Mouse (Mus musculus): ENCODE data around the gene Il31ra. TPM values are rescaled to one million over a fixed set of nuclear protein-coding genes. Genes with fewer than 3 reads are reported as not detected.

Il31ra gene
- polyA plus RNA-seq, 1 experiment from 2014 or later = 0.06 TPM

DNA sequence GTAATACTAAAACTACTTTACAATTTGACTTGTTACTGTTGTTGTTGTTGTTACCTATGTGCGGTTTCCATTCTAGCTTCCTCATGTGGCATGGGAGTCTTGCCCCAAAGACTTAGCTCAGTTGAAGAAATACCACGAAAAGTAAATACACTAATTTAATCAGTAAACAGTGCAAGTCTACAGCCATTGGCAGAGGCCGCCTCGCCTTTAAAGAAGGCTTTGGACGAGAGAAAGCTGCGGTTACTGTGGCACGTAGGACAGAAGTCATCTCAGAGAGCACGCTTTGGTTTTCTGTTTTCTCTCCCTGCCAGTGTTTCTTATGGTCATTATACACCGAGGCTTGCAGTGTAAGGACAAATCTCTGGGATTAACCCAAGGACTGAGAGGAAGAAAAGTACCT, 93.7 kb downstream of the Il31ra start:
- H3K27ac ChIP-seq (ENCODE audit: low read length) = no peak overlapping the region
- 64% methylated on average over 9 of the region's 9 CpGs for WGBS
- no peak for ATAC-seq
- peaks cover 14% of the 10 kb centered on the region for H3K36me3 ChIP-seq (ENCODE audit: control insufficient read depth, insufficient read depth, low read length)
- H3K9ac ChIP-seq (ENCODE audit: low read depth, low read length) = no peak overlapping the region
- no peaks in the 10 kb centered on the region for H3K9me3 ChIP-seq (ENCODE audit: control insufficient read depth, low read length)
- no peak overlapping the region for H3K4me3 ChIP-seq (ENCODE audit: low read length)
- no peak overlapping the region for H3K4me2 ChIP-seq (ENCODE audit: low read depth, low read length)
- no peaks in the 10 kb centered on the region for H3K4me1 ChIP-seq (ENCODE audit: control insufficient read depth, insufficient read depth, low read length)
- H3K27me3 ChIP-seq (replicated peaks; ENCODE audit: control insufficient read depth, insufficient read depth, low read length) = no peaks in the 10 kb centered on the region

DNA sequence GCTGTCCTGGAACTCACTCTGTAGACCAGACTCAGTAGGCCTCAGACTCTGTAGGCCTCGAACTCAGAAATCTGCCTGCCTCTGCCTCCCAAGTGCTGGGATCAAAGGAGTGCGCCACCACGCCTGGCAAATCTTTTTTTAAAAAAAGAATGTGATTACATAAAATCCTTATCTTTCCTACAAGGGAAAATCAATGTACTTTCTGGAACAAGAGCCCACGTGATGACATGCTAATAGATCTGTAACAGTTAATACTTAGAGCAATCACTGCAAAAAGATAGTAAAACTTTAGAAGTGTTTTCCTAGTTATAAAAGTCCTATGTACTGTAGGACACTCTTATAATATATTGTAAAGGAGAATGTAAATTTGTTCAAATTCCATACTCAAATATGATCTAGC, 94.1 kb downstream of the Il31ra start:
- peaks cover 18% of the 10 kb centered on the region for H3K36me3 ChIP-seq (ENCODE audit: control insufficient read depth, insufficient read depth, low read length)
- no peaks in the 10 kb centered on the region for H3K9me3 ChIP-seq (ENCODE audit: control insufficient read depth, low read length)
- H3K9ac ChIP-seq (ENCODE audit: low read depth, low read length) = no peak overlapping the region
- no peaks in the 10 kb centered on the region for H3K27me3 ChIP-seq (replicated peaks; ENCODE audit: control insufficient read depth, insufficient read depth, low read length)
- no peak overlapping the region for H3K27ac ChIP-seq (ENCODE audit: low read length)
- H3K4me2 ChIP-seq (ENCODE audit: low read depth, low read length) = no peak overlapping the region
- no peaks in the 10 kb centered on the region for H3K4me1 ChIP-seq (ENCODE audit: control insufficient read depth, insufficient read depth, low read length)
- ATAC-seq = no peak
- H3K4me3 ChIP-seq (ENCODE audit: low read length) = no peak overlapping the region
- WGBS = 83% methylated on average over 4 of the region's 4 CpGs

DNA sequence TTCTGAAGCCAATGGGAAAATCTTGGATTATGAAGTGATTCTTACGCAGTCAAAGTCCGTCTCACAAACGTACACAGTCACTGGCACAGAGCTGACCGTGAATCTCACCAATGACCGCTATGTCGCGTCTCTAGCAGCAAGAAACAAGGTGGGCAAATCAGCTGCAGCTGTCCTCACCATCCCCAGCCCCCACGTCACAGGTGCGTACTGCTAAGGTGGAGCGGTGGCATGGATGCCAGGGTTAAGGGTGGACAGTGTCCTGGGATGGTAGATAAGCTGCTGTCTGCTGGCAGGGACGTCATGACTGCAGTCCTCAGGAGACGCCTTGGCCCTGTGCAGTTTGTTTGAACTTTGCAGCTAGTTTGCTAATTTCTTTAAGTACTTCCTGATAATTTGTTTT, 99.6 kb downstream of the Il31ra start:
- Histone ChIP-seq H3K36me3 (ENCODE audit: control insufficient read depth, insufficient read depth, low read length) (peaks cover 20% of the 10 kb centered on the region), H3K4me2 (ENCODE audit: low read depth, low read length) (no peak overlapping the region), H3K27me3 (replicated peaks; ENCODE audit: control insufficient read depth, insufficient read depth, low read length) (no peaks in the 10 kb centered on the region), H3K4me3 (ENCODE audit: low read length) (no peak overlapping the region), H3K4me1 (ENCODE audit: control insufficient read depth, insufficient read depth, low read length) (no peaks in the 10 kb centered on the region), H3K9ac (ENCODE audit: low read depth, low read length) (no peak overlapping the region), H3K27ac (ENCODE audit: low read length) (no peak overlapping the region), H3K9me3 (ENCODE audit: control insufficient read depth, low read length) (no peaks in the 10 kb centered on the region)
- no peak for ATAC-seq
- WGBS = 91% methylated on average over 12 of the region's 12 CpGs

DNA sequence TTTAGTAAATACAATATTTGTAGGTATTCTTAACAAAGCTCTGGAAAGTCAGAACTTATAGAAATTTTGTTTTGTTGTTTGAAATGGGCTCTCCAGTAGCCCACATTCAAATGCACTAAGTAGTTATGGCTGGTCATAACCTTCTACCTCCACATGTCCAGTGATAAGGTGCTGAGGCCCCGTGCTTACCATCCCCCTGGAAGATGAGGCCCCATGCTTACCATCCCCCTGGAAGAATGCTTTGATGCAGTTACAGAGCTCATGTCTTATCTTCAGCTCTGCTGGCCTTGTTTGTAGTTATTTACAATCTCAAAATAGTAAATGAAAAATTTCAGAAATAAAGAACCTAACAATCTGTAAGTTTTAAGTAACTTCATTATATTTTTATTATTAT, 101.9 kb downstream of the Il31ra start:
- H3K36me3 ChIP-seq (ENCODE audit: control insufficient read depth, insufficient read depth, low read length) = peaks cover 16% of the 10 kb centered on the region; the same call in 1 of the 2 replicates
- 56% methylated on average over 1 of the region's 1 CpGs for WGBS

DNA sequence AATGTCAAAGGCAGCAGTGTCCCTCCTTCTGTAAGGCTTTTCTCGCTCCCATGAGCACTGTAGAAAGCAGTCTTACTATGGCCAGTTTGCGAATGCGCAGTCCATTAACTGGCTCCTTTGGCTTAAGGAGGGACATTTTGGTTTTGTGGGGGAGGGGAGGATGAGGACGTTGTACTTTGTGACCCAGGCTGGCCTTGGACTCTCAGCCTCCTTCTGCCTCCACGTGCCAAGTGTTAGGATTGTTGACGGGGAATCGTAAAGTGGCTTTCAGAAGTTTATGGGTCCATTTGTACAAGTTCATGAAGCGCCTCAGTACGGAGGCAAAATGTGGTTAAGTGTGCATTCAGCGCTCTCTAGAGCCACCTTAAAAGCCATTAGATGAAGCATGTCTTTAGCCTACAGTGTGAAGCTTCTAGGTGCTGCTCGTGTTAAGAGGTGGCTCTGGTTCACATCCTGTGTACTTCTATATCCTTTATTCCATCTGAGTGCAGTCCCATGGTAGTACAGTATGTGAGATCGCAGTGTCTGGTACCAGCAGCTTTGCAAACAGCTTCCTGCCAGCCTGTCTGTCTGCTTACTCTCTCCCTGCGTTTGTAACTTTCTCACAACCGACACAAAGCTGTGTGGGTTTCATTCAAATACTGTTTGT, 102.4 kb downstream of the Il31ra start:
- Histone ChIP-seq H3K4me1 (ENCODE audit: control insufficient read depth, insufficient read depth, low read length) (no peaks in the 10 kb centered on the region), H3K36me3 (ENCODE audit: control insufficient read depth, insufficient read depth, low read length) (peaks cover 16% of the 10 kb centered on the region; the same call in 1 of the 2 replicates), H3K4me3 (ENCODE audit: low read length) (no peak overlapping the region), H3K9ac (ENCODE audit: low read depth, low read length) (no peak overlapping the region), H3K27me3 (replicated peaks; ENCODE audit: control insufficient read depth, insufficient read depth, low read length) (no peaks in the 10 kb centered on the region), H3K27ac (ENCODE audit: low read length) (no peak overlapping the region), H3K9me3 (ENCODE audit: control insufficient read depth, low read length) (no peaks in the 10 kb centered on the region), H3K4me2 (ENCODE audit: low read depth, low read length) (no peak overlapping the region)
- WGBS = 76% methylated on average over 14 of the region's 14 CpGs
- no peak for ATAC-seq

More for the DNA sequence above, 101.9 kb downstream of the Il31ra start:
- Histone ChIP-seq H3K9me3 (ENCODE audit: control insufficient read depth, low read length) (no peaks in the 10 kb centered on the region), H3K4me3 (ENCODE audit: low read length) (no peak overlapping the region), H3K27me3 (replicated peaks; ENCODE audit: control insufficient read depth, insufficient read depth, low read length) (no peaks in the 10 kb centered on the region), H3K4me2 (ENCODE audit: low read depth, low read length) (no peak overlapping the region), H3K9ac (ENCODE audit: low read depth, low read length) (no peak overlapping the region), H3K27ac (ENCODE audit: low read length) (no peak overlapping the region), H3K4me1 (ENCODE audit: control insufficient read depth, insufficient read depth, low read length) (no peaks in the 10 kb centered on the region)
- no peak for ATAC-seq

DNA sequence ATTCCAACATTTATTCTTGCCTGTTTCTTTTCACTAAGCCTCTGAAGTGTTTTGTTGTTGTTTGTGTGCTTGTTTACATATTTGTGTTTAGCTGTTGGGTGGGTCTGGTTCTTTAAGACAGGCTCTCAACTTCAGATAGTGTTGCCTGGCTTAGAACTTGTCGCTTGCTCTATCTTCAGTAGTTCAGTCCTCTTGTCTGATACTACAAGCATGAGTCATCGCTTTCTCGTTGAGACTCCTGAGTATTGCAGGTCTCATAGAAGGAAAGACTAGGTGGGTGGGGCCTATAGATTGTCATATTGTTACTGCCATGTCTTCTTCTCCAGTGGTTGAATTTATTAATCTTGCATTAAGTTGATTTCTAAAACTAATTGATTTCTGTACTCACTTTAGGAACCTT, 104.1 kb downstream of the Il31ra start:
- ATAC-seq = no peak
- no peaks in the 10 kb centered on the region for H3K9me3 ChIP-seq (ENCODE audit: control insufficient read depth, low read length)
- no peak overlapping the region for H3K27ac ChIP-seq (ENCODE audit: low read length)
- no peak overlapping the region for H3K4me3 ChIP-seq (ENCODE audit: low read length)
- no peaks in the 10 kb centered on the region for H3K27me3 ChIP-seq (replicated peaks; ENCODE audit: control insufficient read depth, insufficient read depth, low read length)
- 87% methylated on average over 3 of the region's 3 CpGs for WGBS
- peaks cover 17% of the 10 kb centered on the region for H3K36me3 ChIP-seq (ENCODE audit: control insufficient read depth, insufficient read depth, low read length)
- no peak overlapping the region for H3K4me2 ChIP-seq (ENCODE audit: low read depth, low read length)
- no peak overlapping the region for H3K9ac ChIP-seq (ENCODE audit: low read depth, low read length)
- H3K4me1 ChIP-seq (ENCODE audit: control insufficient read depth, insufficient read depth, low read length) = no peaks in the 10 kb centered on the region

DNA sequence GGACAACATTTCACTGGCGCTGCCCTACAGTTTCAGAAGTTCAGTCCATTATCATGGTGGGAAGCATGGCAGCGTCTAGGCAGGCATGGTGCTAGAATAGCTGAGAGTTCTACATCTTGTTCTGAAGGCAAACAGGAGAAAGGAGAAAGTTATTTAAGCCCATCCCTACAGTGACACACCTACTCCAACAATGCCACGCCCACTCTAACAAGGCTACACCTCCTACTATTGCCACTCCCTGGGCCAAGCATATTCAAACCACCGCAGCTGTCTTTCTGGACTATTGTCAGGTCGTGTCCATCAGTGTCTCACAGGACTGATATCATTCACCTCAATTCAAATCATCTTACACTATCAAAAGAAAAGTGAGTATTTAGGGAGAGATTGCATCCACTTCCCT, 107.5 kb downstream of the Il31ra start:
- Histone ChIP-seq H3K9me3 (ENCODE audit: control insufficient read depth, low read length) (no peaks in the 10 kb centered on the region), H3K27ac (ENCODE audit: low read length) (no peak overlapping the region), H3K36me3 (ENCODE audit: control insufficient read depth, insufficient read depth, low read length) (peaks cover 16% of the 10 kb centered on the region), H3K27me3 (replicated peaks; ENCODE audit: control insufficient read depth, insufficient read depth, low read length) (no peaks in the 10 kb centered on the region), H3K4me2 (ENCODE audit: low read depth, low read length) (no peak overlapping the region), H3K9ac (ENCODE audit: low read depth, low read length) (no peak overlapping the region), H3K4me1 (ENCODE audit: control insufficient read depth, insufficient read depth, low read length) (no peaks in the 10 kb centered on the region), H3K4me3 (ENCODE audit: low read length) (no peak overlapping the region)
- 93% methylated on average over 5 of the region's 5 CpGs for WGBS
- ATAC-seq = no peak

DNA sequence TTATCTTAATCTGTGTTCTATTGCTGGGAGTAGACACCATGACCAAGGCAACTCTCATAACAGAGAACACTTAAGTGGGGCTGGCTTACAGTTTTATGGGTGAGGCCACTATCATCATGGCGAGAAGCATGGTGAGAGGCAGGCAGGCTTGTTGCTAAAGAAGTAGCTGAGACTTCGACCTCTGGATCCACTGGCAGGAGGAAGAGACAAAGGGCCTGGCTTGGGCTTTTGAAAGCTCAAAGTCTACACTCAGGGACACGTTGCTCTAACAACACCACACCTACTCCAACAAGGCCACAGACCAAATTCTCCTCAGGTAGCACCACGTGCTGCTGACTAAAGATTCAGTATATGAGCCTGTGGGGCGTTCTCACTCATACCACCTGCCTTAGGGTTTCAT, 107.9 kb downstream of the Il31ra start:
- 91% methylated on average over 5 of the region's 5 CpGs for WGBS
- ATAC-seq = no peak
- Histone ChIP-seq H3K36me3 (ENCODE audit: control insufficient read depth, insufficient read depth, low read length) (peaks cover 17% of the 10 kb centered on the region), H3K9me3 (ENCODE audit: control insufficient read depth, low read length) (no peaks in the 10 kb centered on the region), H3K4me3 (ENCODE audit: low read length) (no peak overlapping the region), H3K27ac (ENCODE audit: low read length) (no peak overlapping the region), H3K9ac (ENCODE audit: low read depth, low read length) (no peak overlapping the region), H3K27me3 (replicated peaks; ENCODE audit: control insufficient read depth, insufficient read depth, low read length) (no peaks in the 10 kb centered on the region), H3K4me2 (ENCODE audit: low read depth, low read length) (no peak overlapping the region), H3K4me1 (ENCODE audit: control insufficient read depth, insufficient read depth, low read length) (no peaks in the 10 kb centered on the region)

DNA sequence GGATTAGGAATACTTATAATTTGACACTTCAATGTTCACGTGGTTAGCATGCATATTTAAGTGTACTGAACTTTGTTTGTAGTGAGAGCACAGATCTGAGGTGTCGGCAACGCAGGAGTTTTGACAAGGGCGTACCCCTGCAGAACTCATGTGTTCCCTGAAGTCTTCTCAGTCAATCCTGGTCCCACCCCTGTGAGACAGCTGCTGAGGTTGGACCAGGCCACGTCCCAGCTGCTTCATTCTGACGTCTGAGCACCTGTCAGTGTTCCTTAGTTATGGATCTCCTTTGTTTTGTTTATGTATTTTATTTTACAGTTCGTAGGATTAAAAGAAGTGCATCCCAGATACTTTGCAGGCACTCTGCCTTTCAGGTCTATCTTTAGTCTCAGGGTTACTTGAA, 111.1 kb downstream of the Il31ra start:
- no peak for ATAC-seq
- no peaks in the 10 kb centered on the region for H3K9me3 ChIP-seq (ENCODE audit: control insufficient read depth, low read length)
- H3K27me3 ChIP-seq (replicated peaks; ENCODE audit: control insufficient read depth, insufficient read depth, low read length) = no peaks in the 10 kb centered on the region
- H3K4me3 ChIP-seq (ENCODE audit: low read length) = no peak overlapping the region
- 70% methylated on average over 7 of the region's 7 CpGs for WGBS
- H3K4me1 ChIP-seq (ENCODE audit: control insufficient read depth, insufficient read depth, low read length) = no peaks in the 10 kb centered on the region
- H3K27ac ChIP-seq (ENCODE audit: low read length) = no peak overlapping the region
- H3K4me2 ChIP-seq (ENCODE audit: low read depth, low read length) = no peak overlapping the region
- H3K36me3 ChIP-seq (ENCODE audit: control insufficient read depth, insufficient read depth, low read length) = peaks cover 12% of the 10 kb centered on the region
- H3K9ac ChIP-seq (ENCODE audit: low read depth, low read length) = no peak overlapping the region

DNA sequence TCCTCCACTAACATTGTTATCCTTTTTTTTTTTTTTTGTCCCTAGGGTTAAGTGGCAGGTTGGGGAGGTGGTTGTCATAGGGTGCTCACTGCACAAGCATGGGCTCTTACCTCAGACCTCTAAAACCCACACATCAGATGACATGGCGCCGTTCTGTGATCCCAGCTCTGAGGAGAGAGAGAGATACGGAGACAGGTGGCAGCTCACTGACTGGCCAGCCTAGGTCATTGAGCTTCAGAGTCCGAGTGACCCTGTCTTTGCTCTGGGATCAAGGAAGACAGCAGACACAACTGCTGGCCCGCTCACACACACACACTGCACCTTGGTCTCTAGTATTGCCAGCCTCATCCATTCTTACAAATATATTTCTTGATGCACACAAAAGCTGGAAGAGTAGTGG, 111.6 kb downstream of the Il31ra start:
- Histone ChIP-seq H3K4me3 (ENCODE audit: low read length) (no peak overlapping the region), H3K27me3 (replicated peaks; ENCODE audit: control insufficient read depth, insufficient read depth, low read length) (no peaks in the 10 kb centered on the region), H3K9ac (ENCODE audit: low read depth, low read length) (no peak overlapping the region), H3K9me3 (ENCODE audit: control insufficient read depth, low read length) (no peaks in the 10 kb centered on the region), H3K36me3 (ENCODE audit: control insufficient read depth, insufficient read depth, low read length) (peaks cover 12% of the 10 kb centered on the region), H3K4me2 (ENCODE audit: low read depth, low read length) (no peak overlapping the region), H3K27ac (ENCODE audit: low read length) (no peak overlapping the region), H3K4me1 (ENCODE audit: control insufficient read depth, insufficient read depth, low read length) (no peaks in the 10 kb centered on the region)
- ATAC-seq = no peak
- WGBS = 92% methylated on average over 5 of the region's 5 CpGs
